Mouse (Mus musculus) right cerebral cortex, adult 2 months (tissue): ENCODE measurements around the gene Calr3.

ENCODE experiments used
- DNase-seq, 2 experiments: peaks; one replicate each; pipeline ENCODE4 v3.0.0; 2021 to 2022; ENCODE audit warnings: low spot score in 2 of 2

The Calr3 gene

DNA sequence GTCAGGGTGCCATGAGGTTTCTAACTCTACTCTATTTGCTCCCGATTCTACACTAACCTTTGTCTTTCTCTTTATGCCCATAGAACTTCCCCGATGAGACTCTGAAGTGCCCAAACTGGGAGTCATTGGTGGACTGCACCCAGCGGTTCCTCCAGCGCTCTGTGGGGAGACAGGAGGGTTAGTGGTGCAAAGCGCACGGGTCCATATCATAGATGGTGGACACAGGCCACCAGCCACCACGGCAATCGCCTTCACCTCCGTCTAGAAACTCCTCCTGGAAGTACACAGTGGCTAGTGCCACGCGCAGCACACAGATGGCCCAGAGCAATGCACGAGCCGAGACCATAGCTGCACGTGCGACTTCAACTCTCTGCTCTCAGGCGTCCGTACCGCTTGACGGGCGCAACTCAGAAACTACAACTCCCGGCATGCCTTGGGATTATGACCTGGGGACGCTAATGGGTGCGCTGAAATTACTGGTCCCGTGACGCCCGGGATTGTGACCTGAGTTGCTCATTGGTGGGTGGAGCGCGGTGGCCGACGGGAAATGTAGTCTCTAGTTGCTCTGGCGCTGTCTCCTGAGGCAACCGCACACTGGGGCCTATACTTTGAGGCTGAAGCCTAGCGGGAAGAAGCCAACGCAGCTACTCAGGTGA, at the start of gene Calr3, which contains the start of gene 1700030K09Rik:
Gene Calr3 (minus strand): TSS at position 533 of the 656 bp plus-strand sequence.
Gene 1700030K09Rik (plus strand): TSS at position 543 of the 656 bp plus-strand sequence.
- peak; percentile 99 to 100 for DNase-seq

DNA sequence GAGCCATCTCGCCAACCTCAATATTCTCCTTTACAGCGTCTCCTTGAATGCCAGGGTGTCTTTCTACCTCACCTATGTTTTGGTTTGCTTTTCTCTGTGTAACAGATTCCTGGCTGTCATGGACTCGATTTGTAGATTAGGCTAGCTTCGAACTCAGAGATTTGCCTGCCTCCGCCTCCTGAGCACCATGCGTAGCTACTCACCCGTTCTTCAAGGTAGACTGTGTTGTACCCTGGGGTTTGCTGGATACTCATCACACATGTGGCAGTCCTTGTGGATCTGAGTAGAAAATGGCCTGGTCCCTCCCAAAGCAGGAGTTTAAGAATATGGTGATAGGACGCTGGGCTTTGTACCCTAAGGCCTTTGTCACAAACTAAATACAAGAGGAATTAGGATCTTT, 49.7 kb upstream of the Calr3 start:
- DNase-seq, result no peak

DNA sequence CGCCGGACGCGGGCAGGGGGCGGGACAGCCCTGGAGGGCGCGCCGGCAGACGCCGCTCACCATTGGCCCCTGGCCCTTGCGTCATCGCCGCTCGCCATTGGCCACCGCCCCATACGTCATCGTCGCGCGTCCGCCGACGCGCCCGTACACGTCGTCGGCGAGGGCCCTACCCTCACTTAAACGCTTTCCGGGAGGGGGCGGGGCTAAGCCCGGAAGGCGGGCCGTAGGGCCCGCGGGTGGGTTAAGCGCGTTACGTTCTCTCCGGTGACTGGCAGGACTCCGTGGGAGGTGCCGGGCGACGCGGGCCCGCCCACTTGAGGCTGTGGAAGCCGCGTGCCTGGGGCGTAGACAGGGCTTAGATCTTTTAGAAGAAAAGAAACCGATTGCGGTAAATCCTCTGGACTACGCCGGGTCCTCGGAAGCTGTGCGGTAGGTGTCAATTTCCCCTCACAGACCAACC, 49.0 kb upstream of the Calr3 start:
- DNase-seq, result peak; percentile 99

DNA sequence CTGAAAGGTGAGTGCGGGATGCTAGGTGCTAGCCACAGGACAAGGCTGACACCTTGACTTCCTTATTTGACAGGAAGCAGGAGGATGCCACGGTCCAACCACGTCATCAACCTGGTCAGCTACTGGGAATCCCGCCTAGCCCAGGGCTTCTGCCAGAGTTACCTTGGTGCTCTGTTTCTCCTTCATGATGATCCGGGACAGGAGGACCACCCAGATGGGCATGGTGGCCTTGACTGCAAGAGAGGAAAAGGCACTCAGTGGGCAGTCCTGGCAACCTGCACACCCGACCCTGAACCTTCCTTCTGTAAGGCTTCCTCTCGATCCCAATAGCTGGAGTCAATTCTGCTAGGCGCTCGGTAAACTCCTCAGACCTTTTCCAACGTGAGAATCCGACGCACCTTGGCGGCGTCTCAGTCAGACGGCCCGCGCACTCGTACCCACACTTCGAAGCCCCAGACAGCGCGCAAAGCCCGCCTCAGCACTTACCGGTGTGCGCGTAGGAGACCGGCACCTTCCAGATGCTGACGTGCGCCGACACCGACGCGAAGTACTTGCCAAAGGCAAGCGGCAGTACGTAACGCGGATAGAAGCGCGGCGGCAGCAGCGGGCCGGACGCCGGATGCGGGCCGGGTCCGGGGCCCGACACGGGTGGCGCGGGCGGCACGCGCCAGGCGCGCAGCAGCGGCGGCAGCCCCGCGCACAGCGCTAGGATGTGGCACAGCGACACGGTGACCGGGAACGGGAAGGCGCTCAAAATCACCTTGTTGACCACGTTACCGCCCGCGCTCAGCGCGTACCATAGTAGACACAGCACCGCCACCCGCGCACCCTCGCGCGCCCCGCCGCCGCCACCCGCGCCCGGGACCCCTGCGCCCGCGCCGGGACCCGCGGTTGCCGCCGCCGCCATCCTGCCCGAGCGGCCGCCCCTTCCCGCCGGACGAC, 48.3 kb upstream of the Calr3 start, which contains the start of gene Slc35e1:
Gene Slc35e1 (minus strand): TSS at position 935 of the 942 bp plus-strand sequence.
- peak in 1 of 2 experiments; percentile 49 for DNase-seq

DNA sequence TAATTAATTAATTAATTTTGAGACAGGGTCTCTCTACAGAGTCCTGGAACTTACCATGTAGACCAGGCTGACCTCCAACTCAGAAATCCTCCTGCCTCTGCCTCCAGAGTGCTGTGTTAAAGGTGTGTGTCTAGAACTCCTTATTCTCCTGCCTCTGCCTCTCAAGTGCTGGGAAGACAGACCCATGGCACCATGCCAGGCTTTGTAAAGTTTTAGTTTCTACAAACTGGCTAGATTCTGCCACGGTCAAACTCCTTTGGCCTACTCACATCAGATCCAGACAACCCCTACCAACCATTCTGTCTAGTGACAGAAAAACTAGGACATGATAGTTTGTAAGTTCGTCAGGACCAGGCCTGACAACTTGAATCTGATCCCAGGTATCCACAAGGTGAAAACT, 47.3 kb upstream of the Calr3 start:
- DNase-seq, result no peak

DNA sequence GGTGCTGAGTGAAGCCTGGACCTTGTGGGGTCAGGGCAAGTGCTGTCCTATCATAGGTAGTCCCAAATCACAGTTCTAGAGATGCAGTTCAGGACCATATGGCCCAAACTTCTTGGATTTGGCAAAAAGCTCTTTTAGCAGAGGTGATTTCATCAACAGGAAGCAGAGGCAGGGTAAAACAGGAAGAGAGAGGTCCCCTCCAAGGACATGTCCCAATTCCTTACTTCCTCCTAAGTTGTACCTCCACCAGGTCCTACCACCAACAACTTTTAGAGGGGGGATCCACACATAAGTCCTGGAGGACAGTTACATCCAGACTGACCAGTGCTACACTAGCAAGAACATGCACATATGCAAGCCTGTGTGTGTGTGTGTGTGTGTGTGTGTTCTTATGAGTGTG, 43.3 kb upstream of the Calr3 start:
- DNase-seq, result no peak

DNA sequence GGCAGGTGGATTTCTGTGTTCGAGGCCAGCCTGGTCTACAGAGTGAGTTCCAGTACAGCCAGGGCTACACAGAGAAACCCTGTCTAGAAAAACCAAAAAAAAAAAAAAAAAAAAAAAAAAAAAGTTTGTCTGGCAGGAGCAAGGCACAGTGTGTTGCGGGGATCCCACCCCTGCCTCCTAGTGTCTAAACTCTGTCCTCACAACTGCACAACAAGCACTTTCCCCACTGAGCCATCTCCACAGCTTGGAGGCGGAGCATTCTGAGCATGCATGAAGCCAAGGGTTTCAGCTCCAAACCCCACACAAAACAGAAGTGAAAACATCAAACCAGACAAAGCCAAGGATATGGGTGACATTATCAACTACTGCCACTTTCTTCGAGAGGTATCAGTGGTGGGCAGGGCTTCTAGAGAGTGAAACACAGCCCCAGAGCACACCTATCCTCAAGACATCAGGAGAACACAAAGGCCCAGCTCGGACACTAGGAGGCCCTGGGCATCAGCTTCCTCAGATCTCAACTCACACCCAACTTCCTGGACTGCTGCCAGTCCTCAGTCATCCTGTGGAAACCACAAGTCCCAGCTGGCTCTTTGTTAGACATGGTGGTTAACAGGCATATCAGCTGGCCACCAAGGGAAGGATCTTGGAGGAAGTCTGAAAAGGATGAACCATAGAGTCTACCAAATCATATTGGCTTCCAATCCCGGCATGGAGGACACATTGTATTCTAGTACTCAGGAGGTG, 42.0 kb upstream of the Calr3 start:
- DNase-seq, result peak in 1 of 2 experiments; percentile 24

DNA sequence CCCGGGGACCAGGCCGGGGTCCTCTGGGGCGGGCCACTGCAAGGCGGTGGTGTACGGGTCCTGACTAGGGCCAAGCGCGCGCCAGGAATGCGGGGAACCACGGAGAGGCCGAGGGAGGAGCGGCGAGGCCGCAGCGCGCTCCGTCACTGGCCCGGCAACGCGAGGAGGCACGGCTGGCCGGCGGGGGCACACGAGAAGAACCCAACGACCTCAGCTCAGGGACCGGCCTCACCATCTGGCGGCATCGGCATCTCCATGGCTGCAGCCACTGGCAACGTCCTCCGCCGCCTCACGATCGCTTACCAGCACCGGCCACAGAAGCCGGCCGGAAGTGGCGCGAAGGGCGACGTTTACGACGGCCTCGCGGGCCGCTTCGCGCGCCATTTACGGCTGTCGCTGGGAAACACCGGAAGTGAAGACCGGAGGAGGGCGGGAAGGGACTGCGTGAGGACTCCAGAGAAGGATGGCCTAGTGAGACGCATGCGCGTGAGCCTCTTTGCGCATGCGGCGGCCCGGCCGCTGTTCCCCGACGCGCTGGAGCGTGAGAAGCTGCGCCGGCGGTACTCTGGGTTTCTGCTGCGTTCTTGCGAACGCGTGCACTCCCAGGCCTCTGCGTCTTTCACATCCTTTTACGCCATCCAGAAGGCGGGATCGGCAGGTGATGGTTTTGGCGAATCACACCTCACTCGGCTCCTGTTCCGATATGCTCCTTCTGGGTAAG, 31.3 kb upstream of the Calr3 start, which contains the start of gene Cherp:
Gene Cherp (minus strand): TSS at position 401 of the 721 bp plus-strand sequence.
- DNase-seq, result peak; percentile 98

DNA sequence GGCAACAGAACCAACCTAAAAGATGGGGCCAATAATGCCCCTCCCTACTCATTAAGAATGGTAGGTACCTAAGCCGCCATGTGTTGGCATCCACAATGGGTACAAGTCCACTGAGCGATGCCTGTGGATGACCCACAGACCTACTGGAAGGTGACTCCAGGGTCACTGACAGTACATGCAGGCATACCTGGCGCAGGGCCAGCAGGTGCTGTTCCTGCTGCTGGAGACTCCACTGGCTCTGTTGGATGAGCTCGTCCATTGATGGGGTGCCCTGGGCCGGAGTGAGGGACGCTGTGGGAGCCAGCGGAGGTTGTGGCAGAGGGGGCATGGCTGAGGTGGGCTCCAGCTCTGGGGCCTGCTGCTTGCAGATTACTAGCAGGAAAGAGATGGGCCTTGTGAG, 27.0 kb upstream of the Calr3 start:
- no peak for DNase-seq

DNA sequence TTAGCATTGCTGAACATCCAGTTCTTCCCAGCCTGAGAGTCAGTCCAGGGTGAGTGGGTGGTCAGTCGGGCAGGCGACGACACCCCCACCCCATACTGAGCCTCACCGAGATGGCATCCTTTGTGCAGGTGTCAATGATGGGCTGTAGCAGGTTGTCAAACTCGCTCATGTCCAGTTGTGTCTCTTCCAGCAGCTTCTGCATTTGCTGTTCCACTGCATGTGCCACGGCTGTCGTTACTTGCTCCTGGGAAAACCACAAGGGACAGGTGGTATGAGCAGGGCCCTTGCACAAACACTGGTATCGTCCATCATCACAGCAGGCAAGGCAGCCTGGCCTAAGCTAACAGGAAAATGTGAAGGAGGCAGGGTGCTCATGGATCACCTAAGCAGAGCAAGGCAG, 26.3 kb upstream of the Calr3 start:
- DNase-seq, result no peak

DNA sequence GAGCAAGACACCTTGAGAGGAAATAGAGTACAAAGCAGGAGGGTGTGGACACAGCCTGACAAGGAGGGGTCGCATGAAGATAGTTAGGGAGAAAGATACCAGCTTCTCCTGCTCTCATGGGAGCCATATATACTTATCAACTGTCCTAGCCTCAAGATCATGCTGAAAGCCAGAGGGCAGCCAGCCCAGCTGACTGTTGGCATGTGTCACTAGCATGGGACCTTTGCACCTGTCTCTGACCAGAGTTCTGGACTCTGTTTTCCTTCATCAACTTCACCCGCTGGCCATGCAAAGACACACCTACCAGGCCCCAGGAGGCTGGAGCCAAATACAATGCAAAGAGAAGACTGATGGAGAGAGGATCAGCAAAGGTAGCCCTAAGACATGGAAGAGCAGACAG, 25.6 kb upstream of the Calr3 start:
- no peak for DNase-seq

DNA sequence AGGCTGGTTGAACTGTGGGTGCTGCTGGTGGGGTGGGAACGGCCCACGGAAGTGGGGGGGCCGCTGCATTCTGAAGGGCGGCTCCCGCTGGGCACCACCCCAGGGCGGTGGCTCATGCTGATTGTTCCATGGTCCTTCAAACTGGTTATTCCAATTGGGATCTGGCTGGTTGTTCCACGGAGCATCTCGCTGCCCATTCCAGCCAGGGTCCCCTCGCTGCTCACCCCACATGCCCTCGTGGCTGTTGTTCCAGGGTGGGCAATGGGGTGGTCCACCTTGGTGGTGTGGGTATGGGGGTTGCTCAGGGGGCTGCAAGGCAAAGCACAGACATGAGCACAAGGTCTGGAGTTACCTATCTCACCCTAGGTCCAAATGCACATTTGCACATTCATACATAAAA, 20.5 kb upstream of the Calr3 start:
- DNase-seq, result no peak

DNA sequence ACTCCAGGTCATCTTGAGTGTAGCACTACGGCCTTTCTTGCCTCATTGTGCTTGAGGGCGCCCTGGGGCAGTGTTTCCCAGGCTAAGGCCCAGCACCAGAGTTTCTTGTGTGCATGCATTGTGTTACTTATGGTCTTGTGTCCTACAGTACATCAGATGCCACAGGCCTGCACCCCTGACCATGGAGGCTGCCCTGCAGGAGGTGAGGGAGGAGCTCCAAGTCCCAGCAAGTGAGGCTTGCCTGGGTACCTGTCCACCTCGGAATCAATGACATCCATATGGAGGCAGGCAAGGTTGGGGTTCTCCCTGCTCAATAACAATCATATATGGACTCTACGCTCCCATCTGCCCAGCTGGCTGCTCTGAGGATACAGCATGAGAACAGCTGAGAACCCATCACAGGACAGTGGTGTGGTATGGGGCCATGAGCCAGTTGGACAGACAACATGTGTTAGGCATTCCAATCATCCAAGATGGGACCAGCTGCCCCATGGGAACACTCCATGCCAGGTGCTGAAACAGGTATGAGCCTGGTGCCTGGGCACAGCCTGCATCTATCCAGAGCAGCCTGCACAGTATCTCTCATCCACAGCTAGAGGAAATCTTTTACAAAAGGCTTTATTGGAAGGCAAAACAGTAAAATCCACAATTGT, 16.3 kb upstream of the Calr3 start:
- no peak for DNase-seq

DNA sequence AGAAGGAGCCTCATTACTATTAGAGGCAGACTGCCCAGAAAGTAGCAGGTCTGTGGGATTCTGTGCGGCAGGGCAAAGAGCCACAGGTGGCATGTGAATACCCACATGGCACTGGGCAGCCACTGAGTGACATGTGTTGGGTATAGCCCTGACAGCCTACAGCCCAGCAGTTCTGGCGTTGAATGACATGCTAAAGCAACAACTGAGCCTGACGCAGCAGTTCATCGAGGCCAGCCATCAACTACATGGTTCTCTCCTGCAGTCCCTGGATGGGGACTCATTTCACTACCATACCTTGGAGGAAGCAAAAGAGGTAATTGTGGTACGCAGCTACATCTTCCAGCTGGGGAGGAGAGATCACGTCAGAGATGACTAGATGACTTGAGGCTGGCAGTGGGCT, 14.8 kb upstream of the Calr3 start:
- no peak for DNase-seq

DNA sequence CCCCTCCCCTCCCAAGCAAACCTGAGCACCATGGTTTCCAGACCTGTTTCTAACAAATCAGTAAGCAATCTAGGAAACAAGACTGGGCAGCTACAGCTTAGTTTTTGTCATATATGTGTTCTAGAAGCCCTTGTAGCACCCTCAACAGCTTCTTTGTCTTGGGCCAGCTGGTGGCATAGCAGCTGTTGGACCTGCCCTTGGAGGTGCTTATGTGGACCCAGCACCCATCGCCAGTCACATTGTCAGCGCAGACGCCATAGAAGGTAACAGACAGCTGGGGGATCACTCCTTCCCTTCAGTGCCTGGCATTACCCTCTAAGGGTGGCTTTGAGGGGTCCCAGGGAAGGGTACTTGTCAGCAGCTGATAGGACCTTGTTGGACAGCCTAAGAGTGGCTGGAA, 14.1 kb upstream of the Calr3 start:
- no peak for DNase-seq

DNA sequence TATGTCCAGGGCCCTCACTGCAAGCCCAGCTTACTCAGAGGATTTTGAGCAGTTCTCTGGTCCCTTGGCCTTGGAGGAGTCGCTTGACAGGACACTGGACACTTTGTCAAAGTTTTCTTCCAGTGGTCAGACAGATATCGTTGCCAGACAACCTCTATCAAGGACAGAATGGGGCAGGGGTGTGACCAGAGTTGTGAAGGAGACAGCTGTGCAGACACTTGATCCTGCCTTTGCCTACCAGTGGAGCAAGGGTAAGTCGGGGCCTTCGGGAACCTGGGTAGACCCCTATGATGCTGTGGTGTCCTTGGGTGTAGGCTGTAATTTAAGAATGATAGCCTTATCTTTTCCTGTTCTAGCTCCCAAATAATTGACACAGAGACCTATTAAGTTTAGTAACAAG, 11.6 kb upstream of the Calr3 start:
- DNase-seq, result no peak

DNA sequence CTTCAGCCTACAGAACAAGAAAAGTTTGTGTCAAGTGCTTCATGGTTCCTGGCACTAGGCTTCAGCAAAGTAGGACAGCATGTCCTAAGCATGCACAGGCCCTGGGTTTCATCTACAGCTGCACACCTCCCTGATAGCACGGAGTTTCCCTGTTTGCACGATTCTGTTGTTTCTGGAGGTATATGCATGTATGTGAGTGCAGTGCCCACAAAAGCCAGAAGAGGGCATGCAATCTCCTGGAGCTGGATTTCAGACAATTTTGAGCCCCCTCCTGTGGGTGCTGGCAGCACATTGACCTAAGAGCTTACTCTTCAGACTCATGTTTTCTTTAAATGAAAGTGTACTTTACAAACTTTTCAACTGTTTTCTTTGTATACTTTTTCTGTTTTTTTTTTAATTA, 10.2 kb upstream of the Calr3 start:
- DNase-seq, result no peak

DNA sequence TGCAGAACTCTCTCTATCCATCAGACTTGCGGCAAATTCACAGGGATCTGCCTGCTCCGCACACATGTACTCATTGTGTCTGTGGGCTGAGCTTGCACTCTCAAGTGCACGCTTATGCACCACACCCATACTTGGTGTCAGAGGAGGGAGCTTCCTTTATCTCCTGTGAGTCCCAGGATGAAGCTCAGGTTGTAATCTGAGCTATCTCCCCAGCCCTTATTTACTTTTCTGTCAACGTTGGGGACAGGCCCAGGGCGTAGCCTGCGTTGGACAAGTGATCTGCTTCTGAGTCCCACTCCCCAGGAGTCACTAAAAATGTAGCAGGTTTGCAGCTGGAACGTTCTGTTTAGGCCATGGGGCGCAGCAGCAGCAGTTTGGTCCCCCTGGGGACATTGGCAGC, 7.8 kb upstream of the Calr3 start:
- DNase-seq, result no peak

DNA sequence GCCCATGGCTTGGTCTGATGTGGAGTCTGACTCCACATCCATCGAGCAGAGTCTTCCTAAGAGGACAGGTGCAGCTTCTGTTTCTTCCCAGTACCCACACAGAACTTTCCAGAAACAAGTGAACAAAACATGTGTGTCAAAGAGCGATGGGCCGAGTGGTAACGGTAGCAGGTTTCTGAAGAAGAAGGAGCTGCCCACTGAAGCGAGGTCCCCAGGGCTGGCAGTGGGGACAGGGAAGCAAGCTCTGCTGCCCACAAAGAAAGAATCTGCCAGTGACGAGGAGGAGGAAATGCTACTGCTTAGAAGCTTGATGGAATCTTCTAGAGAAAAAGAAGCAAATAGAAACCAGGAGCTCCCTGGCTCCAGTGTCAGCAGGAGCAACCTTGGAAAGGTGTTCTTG, 1.4 kb upstream of the Calr3 start:
- DNase-seq, result no peak

DNA sequence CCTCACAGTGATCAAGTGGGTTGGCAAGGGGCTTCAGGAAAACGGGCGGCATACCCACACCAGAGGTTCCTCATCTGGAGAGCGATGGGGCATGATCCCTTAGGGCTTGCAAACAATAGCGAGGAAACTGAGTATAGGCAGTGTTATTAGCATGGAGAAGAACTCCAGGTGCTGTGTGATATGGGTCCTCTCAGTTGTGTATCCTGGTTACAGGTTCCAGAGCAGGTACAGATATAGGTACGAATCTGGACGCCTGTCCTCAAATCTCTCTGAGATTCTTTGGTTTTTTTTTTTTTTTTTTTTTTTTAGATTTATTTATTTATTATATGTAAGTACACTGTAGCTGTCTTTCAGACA, 302 bp upstream of the Calr3 start:
- no peak for DNase-seq
